Mouse (Mus musculus): Measurements from ENCODE around the gene Glb1l2. TPM values are rescaled to one million over a fixed set of nuclear protein-coding genes. Genes with fewer than 3 reads are reported as not detected.

The Glb1l2 gene
- polyA plus RNA-seq, 1 experiment from 2014 or later, result 4.5 TPM

DNA sequence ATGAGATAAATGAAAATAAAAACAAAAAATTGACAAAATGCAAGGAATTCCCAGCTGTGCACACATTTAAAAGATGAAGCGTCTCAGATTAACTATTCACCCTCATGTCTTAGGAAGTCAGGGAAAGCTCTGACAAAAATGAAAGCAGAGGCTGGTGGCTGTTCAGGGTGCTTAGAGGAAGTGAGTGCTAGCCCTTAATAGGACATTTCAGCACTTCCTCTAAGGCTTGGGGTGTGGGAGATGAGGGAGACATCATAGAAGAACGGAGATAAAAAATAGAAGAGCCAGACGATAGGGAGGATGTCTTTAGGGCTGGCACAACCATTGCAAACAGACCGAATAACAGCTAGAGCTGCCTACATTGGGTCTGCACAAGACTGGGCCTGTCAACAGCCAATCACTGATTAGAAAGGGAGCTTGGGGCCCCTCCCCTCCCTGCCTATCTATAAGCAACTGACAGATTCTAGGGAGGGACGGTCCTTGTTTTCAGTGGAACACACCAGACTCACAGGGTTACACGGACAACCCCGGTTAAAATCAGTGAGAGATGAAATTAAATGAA lies 22.8 kb downstream of the Glb1l2 start:
- Histone ChIP-seq H3K4me3 (ENCODE audit: low read depth, low read length) (no peak overlapping the region), H3K27me3 (ENCODE audit: control insufficient read depth, insufficient read depth, low read length) (no peaks in the 10 kb centered on the region), H3K4me2 (no peak overlapping the region), H3K36me3 (ENCODE audit: control insufficient read depth, insufficient read depth, low read length) (no peaks in the 10 kb centered on the region), H3K4me1 (ENCODE audit: control insufficient read depth, insufficient read depth, low read length) (no peaks in the 10 kb centered on the region), H3K9me3 (ENCODE audit: control insufficient read depth, low read length) (no peaks in the 10 kb centered on the region), H3K27ac (ENCODE audit: low read depth, low read length) (no peak overlapping the region), H3K9ac (ENCODE audit: low read length) (no peak overlapping the region)
- 61% methylated on average over 7 of the region's 7 CpGs for WGBS
- DNase-seq (ENCODE audit: low spot score, missing footprints), result peak; percentile 67
- peak; percentile 57 for ATAC-seq (ENCODE audit: low FRiP score)

DNA sequence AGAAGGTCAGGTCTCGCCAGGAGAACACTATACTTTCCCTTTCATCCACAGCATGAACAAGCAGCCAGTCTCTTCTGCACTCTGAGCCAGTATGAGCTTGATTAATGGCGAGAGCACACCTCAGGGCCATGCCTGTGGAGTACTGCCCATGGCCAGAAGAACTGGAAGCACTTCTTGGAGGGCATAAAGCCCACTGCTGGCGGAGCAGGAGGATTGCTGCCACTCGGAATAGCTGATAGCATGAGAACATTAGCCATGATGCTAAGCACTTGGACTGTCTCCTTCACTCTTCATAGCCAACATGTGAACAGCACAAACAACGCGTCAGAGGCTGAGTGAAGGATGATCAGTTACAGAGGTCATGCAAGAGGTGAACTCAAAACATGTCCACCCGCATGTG lies 27.8 kb downstream of the Glb1l2 start:
- no peak for DNase-seq (ENCODE audit: low spot score, missing footprints)
- Histone ChIP-seq H3K9ac (ENCODE audit: low read length) (no peak overlapping the region), H3K4me3 (ENCODE audit: low read depth, low read length) (no peak overlapping the region), H3K9me3 (ENCODE audit: control insufficient read depth, low read length) (no peaks in the 10 kb centered on the region), H3K27me3 (ENCODE audit: control insufficient read depth, insufficient read depth, low read length) (no peaks in the 10 kb centered on the region), H3K36me3 (ENCODE audit: control insufficient read depth, insufficient read depth, low read length) (no peaks in the 10 kb centered on the region), H3K4me1 (ENCODE audit: control insufficient read depth, insufficient read depth, low read length) (no peaks in the 10 kb centered on the region), H3K4me2 (no peak overlapping the region), H3K27ac (ENCODE audit: low read depth, low read length) (no peak overlapping the region)
- ATAC-seq (ENCODE audit: low FRiP score), result no peak
- 93% methylated on average over 7 of the region's 7 CpGs for WGBS

DNA sequence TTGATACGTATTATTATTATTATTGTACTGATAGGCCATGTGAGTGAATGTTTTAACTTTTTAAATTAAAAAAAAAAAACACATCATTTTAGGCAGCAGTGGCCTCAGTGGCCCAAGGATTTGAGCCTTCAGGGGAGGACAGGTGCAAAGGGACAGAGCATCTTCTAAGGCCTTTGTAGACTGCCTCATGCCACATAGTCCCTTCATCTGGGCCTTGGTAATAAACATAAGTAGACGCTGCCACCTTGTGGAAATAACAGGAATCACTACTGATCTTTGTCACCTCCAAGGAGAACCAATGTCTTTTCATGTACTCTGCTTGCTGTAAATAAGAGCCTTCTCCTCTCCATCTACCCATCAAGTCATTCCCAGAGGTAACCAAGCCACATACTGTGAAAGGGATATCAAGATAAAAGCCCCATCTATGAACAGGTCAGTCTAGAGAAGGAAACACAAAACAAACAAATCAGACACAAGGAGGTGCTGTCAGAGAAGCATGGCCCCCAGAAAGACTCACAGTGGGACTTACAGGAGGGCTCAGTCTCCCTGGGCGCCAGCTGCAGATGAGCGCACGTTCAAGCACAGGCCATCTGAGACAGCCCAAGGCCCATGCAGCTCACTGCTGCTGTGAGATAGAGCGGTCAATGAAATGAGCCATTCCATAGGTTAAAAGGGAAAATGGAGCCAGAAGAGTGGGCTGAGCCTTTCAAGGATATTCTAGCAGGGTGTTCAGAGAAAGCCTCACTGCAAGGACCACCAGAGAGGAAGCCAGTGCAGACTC lies 30.0 kb downstream of the Glb1l2 start:
- no peaks in the 10 kb centered on the region for H3K27me3 ChIP-seq (ENCODE audit: control insufficient read depth, insufficient read depth, low read length)
- no peaks in the 10 kb centered on the region for H3K9me3 ChIP-seq (ENCODE audit: control insufficient read depth, low read length)
- H3K4me2 ChIP-seq, result no peak overlapping the region
- no peak overlapping the region for H3K27ac ChIP-seq (ENCODE audit: low read depth, low read length)
- WGBS, result 65% methylated on average over 6 of the region's 6 CpGs
- ATAC-seq (ENCODE audit: low FRiP score) (peak; percentile 78), DNase-seq (ENCODE audit: low spot score, missing footprints) (peak; percentile 93)
- H3K9ac ChIP-seq (ENCODE audit: low read length), result no peak overlapping the region
- H3K36me3 ChIP-seq (ENCODE audit: control insufficient read depth, insufficient read depth, low read length), result no peaks in the 10 kb centered on the region
- no peak overlapping the region for H3K4me3 ChIP-seq (ENCODE audit: low read depth, low read length)
- H3K4me1 ChIP-seq (ENCODE audit: control insufficient read depth, insufficient read depth, low read length), result no peaks in the 10 kb centered on the region

DNA sequence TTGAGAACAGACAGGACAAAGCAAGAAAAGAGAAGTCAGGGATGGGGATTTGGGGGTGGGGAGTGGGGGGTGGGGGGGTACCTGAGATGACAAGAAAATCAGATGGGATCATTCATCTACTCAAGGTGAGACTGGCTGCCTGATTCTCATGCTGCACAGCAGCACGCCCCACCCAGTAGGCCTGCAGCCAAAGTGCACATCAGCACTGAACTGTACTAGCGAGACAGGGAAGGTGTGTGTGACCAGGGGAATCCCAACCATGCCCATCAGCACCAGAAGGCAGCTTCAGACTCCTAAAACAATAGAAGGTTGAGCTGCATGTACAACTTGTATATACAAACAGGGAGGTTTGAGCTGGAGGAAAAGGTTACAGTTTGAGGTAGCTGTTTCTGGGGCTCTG lies 30.6 kb downstream of the Glb1l2 start:
- no peak for ATAC-seq (ENCODE audit: low FRiP score)
- 84% methylated on average over 2 of the region's 2 CpGs for WGBS

DNA sequence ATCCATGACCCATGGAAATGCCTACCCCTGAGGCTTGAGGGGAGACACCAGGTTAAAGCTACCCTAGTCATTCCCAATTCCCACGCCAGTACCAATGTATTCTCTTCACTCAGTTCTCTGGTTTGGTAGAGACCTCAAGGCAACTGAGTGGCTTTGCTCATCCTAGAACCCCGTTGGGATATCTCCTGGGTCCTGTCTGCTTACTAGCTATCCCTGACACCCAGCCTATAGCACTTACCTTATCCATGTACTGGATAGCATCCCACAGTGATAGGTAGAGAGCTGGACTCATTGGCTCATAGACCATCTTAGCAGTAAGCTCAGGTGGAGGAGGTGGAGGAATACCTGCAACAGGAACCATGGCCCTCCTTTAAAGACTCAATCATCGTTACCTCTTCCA lies 38.1 kb downstream of the Glb1l2 start:
- no peak overlapping the region for H3K27ac ChIP-seq (ENCODE audit: low read depth, low read length)
- no peaks in the 10 kb centered on the region for H3K36me3 ChIP-seq (ENCODE audit: control insufficient read depth, insufficient read depth, low read length)
- no peaks in the 10 kb centered on the region for H3K9me3 ChIP-seq (ENCODE audit: control insufficient read depth, low read length)
- ATAC-seq (ENCODE audit: low FRiP score) (no peak), DNase-seq (ENCODE audit: low spot score, missing footprints) (peak; percentile 72)
- no peaks in the 10 kb centered on the region for H3K4me1 ChIP-seq (ENCODE audit: control insufficient read depth, insufficient read depth, low read length)
- WGBS, result 80% methylated on average over 3 of the region's 3 CpGs
- no peak overlapping the region for H3K4me2 ChIP-seq
- H3K4me3 ChIP-seq (ENCODE audit: low read depth, low read length), result no peak overlapping the region
- no peaks in the 10 kb centered on the region for H3K27me3 ChIP-seq (ENCODE audit: control insufficient read depth, insufficient read depth, low read length)
- no peak overlapping the region for H3K9ac ChIP-seq (ENCODE audit: low read length)

More for the DNA sequence above, 30.6 kb downstream of the Glb1l2 start:
- Histone ChIP-seq H3K36me3 (ENCODE audit: control insufficient read depth, insufficient read depth, low read length) (no peaks in the 10 kb centered on the region), H3K9me3 (ENCODE audit: control insufficient read depth, low read length) (no peaks in the 10 kb centered on the region), H3K27me3 (ENCODE audit: control insufficient read depth, insufficient read depth, low read length) (no peaks in the 10 kb centered on the region), H3K4me1 (ENCODE audit: control insufficient read depth, insufficient read depth, low read length) (no peaks in the 10 kb centered on the region), H3K27ac (ENCODE audit: low read depth, low read length) (no peak overlapping the region), H3K9ac (ENCODE audit: low read length) (no peak overlapping the region), H3K4me3 (ENCODE audit: low read depth, low read length) (no peak overlapping the region), H3K4me2 (no peak overlapping the region)
- DNase-seq (ENCODE audit: low spot score, missing footprints), result no peak

DNA sequence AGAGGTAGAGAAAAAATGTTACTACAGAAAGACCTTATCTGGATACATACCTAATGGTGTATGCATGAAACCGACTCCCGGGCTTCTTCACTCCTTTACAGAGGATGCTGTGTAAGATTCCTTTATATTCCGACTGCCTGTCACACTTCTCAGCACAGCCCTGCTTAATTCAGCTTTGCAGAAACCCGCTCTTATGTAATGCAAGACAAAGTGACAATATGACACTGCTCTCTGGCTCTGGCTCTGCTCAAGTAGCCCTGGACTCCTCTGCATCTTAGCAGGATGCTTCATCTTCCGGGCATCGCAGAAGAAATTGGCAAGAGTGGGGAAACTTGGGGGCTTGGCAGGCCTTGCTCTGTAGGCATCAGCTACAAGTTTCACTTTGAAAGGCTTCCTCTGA lies 43.8 kb downstream of the Glb1l2 start:
- Histone ChIP-seq H3K36me3 (ENCODE audit: control insufficient read depth, insufficient read depth, low read length) (no peaks in the 10 kb centered on the region), H3K9ac (ENCODE audit: low read length) (no peak overlapping the region), H3K4me3 (ENCODE audit: low read depth, low read length) (no peak overlapping the region), H3K27ac (ENCODE audit: low read depth, low read length) (no peak overlapping the region), H3K4me1 (ENCODE audit: control insufficient read depth, insufficient read depth, low read length) (no peaks in the 10 kb centered on the region), H3K27me3 (ENCODE audit: control insufficient read depth, insufficient read depth, low read length) (no peaks in the 10 kb centered on the region), H3K9me3 (ENCODE audit: control insufficient read depth, low read length) (no peaks in the 10 kb centered on the region), H3K4me2 (no peak overlapping the region)
- ATAC-seq (ENCODE audit: low FRiP score), result no peak
- 86% methylated on average over 6 of the region's 6 CpGs for WGBS
- no peak for DNase-seq (ENCODE audit: low spot score, missing footprints)

DNA sequence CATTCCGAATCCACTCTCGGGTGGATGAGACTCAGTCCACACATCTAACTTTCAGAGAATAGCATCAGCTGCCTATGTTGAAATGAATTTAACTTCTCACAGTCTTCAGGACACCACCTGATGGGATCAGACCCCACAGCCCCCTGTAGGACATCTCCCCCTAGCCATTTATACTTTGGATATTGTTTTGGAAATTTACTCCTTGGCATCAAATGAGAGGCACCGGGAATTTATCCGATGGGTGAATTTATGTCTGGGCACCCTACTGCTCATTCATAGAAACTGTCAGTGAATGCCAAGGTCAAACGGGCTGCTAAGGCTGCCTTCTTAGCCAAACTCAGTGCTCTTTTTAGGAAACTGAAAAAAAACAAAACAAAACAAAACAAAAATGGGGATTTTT lies 45.7 kb downstream of the Glb1l2 start:
- H3K27me3 ChIP-seq (ENCODE audit: control insufficient read depth, insufficient read depth, low read length), result no peaks in the 10 kb centered on the region
- H3K9me3 ChIP-seq (ENCODE audit: control insufficient read depth, low read length), result no peaks in the 10 kb centered on the region
- no peaks in the 10 kb centered on the region for H3K4me1 ChIP-seq (ENCODE audit: control insufficient read depth, insufficient read depth, low read length)
- H3K9ac ChIP-seq (ENCODE audit: low read length), result no peak overlapping the region
- no peaks in the 10 kb centered on the region for H3K36me3 ChIP-seq (ENCODE audit: control insufficient read depth, insufficient read depth, low read length)
- WGBS, result 77% methylated on average over 5 of the region's 5 CpGs
- no peak overlapping the region for H3K4me2 ChIP-seq
- ATAC-seq (ENCODE audit: low FRiP score) (peak; percentile 8; the same call in 1 of the 2 replicates), DNase-seq (ENCODE audit: low spot score, missing footprints) (peak; percentile 60)
- no peak overlapping the region for H3K4me3 ChIP-seq (ENCODE audit: low read depth, low read length)
- no peak overlapping the region for H3K27ac ChIP-seq (ENCODE audit: low read depth, low read length)

DNA sequence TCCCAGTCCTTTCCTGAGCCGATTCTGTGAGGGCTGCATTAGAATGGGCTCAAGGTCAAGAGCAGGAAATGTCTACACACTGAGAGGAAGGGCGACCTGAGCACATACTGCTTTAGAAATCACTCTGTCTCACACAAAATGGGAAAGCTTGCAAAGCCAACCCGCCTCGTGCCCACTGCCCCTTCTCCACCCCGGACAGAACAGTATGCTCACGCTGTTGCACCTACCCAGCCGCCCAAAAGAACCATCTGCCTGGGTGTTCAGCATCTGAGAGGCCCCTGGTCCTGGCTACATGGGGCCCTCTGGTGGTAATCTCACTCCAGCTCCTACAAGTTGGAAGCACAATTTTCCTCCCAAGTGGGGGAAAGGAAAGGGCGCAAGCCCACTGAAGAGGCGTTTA lies 46.2 kb downstream of the Glb1l2 start:
- no peak overlapping the region for H3K27ac ChIP-seq (ENCODE audit: low read depth, low read length)
- H3K36me3 ChIP-seq (ENCODE audit: control insufficient read depth, insufficient read depth, low read length), result no peaks in the 10 kb centered on the region
- peak; percentile 85 for DNase-seq (ENCODE audit: low spot score, missing footprints)
- no peaks in the 10 kb centered on the region for H3K4me1 ChIP-seq (ENCODE audit: control insufficient read depth, insufficient read depth, low read length)
- no peaks in the 10 kb centered on the region for H3K27me3 ChIP-seq (ENCODE audit: control insufficient read depth, insufficient read depth, low read length)
- peak; percentile 74; the same call in 1 of the 2 replicates for ATAC-seq (ENCODE audit: low FRiP score)
- H3K9ac ChIP-seq (ENCODE audit: low read length), result no peak overlapping the region
- WGBS, result 39% methylated on average over 9 of the region's 9 CpGs
- H3K4me2 ChIP-seq, result no peak overlapping the region
- H3K4me3 ChIP-seq (ENCODE audit: low read depth, low read length), result no peak overlapping the region
- no peaks in the 10 kb centered on the region for H3K9me3 ChIP-seq (ENCODE audit: control insufficient read depth, low read length)

DNA sequence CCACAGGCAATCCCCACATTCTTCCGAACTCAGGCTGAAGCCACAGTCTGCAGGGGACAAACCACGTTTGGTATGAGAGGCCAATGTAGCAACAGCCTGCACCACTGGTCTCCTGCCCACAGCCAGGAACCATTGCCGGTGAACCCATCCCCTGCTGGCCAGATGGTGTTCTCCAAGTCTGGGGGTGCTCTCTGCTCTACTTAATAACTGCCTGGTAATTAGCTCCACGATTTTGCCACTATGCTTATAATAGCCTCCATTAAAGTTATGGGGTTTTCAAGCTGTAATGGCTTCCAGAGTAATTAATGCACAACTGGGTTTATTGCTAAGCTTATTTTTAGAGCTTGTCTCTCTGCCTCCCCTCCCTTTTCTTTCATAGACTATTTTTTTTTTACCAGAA lies 57.4 kb downstream of the Glb1l2 start:
- Histone ChIP-seq H3K4me2 (no peak overlapping the region), H3K27ac (ENCODE audit: low read depth, low read length) (no peak overlapping the region), H3K27me3 (ENCODE audit: control insufficient read depth, insufficient read depth, low read length) (no peaks in the 10 kb centered on the region), H3K9ac (ENCODE audit: low read length) (no peak overlapping the region), H3K9me3 (ENCODE audit: control insufficient read depth, low read length) (no peaks in the 10 kb centered on the region), H3K4me3 (ENCODE audit: low read depth, low read length) (no peak overlapping the region), H3K36me3 (ENCODE audit: control insufficient read depth, insufficient read depth, low read length) (no peaks in the 10 kb centered on the region), H3K4me1 (ENCODE audit: control insufficient read depth, insufficient read depth, low read length) (no peaks in the 10 kb centered on the region; the same call in 1 of the 2 replicates)
- DNase-seq (ENCODE audit: low spot score, missing footprints) (no peak), ATAC-seq (ENCODE audit: low FRiP score) (no peak)
- 81% methylated on average over 4 of the region's 4 CpGs for WGBS
